Mouse (Mus musculus) bone marrow macrophage, adult 2 months (primary cell): Measurements from ENCODE around the gene Ric1.

Experiments
- CTCF ChIP-seq: IDR thresholded peaks from 2 replicates; pipeline ENCODE4 v1.5.1; 2012; ENCODE audit warnings: low read depth, mild to moderate bottlenecking, low read length, moderate library complexity
- POLR2A ChIP-seq: IDR thresholded peaks from 2 replicates; pipeline ENCODE4 v1.6.1; 2012; ENCODE audit warnings: mild to moderate bottlenecking, low read depth, low read length, borderline replicate concordance

- TF ChIP-seq CTCF (no peak), POLR2A (no peak)
These were observed 8.0 kb upstream of the Ric1 start for GRCm38 (mm10) chr19:29514130-29514529.
